Mouse (Mus musculus) hindbrain, postnatal 0 days (tissue): ENCODE measurements around the gene Ska2. TPM values are rescaled to one million over a fixed set of nuclear protein-coding genes. Genes with fewer than 3 reads are reported as not detected.
A peak's percentile ranks its signal among the peaks of the same experiment; 100 is the strongest.

Experiments used
- ATAC-seq: fragments of 200-750 bp; cut with Nextera tagmentation; 2 replicates; pipeline ENCODE4 v1.8.0; 2017; ENCODE audit warnings: mild to moderate bottlenecking, moderate TSS enrichment, moderate library complexity
- DNase-seq: peaks from one replicate; pipeline ENCODE4 v3.0.0-alpha.2; 2015; ENCODE audit warnings: low spot score
- H3K27ac ChIP-seq: fragments of 300-500 bp; sonication (generic); 2 replicates; pipeline ENCODE4 v1.5.1; 2014; ENCODE audit warnings: mild to moderate bottlenecking
- H3K27me3 ChIP-seq: fragments of 300-500 bp; sonication (generic); 2 replicates; pipeline ENCODE4 v1.6.1; 2014; ENCODE audit warnings: low read length, mixed read lengths; ENCODE audit not compliant: insufficient read depth
- H3K36me3 ChIP-seq: fragments of 300-500 bp; sonication (generic); 2 replicates; pipeline ENCODE4 v1.6.1; 2014; ENCODE audit warnings: low read length, mixed read lengths; ENCODE audit not compliant: insufficient read depth
- H3K4me1 ChIP-seq: fragments of 300-500 bp; sonication (generic); 2 replicates; pipeline ENCODE4 v1.6.1; 2014; ENCODE audit warnings: antibody characterized with exemption, low read length, mixed read lengths; ENCODE audit not compliant: insufficient read depth
- H3K4me2 ChIP-seq: fragments of 300-500 bp; sonication (generic); 2 replicates; pipeline ENCODE4 v1.6.1; 2014; ENCODE audit warnings: low read depth, mild to moderate bottlenecking, low read length, moderate library complexity, mixed read lengths
- H3K4me3 ChIP-seq: fragments of 300-500 bp; sonication (generic); 2 replicates; pipeline ENCODE4 v1.5.1; 2014; ENCODE audit warnings: low read length
- H3K9ac ChIP-seq: fragments of 300-500 bp; sonication (generic); replicated peaks from 2 replicates; pipeline ENCODE4 v1.6.1; 2014; ENCODE audit warnings: mild to moderate bottlenecking, low read length, moderate library complexity, mixed read lengths
- H3K9me3 ChIP-seq: fragments of 300-500 bp; sonication (generic); 2 replicates; pipeline ENCODE4 v1.6.1; 2016; ENCODE audit warnings: low read length, mixed read lengths
- CTCF ChIP-seq: IDR thresholded peaks from 2 replicates; pipeline ENCODE4 v1.5.1; 2016; ENCODE audit warnings: antibody characterized with exemption, control low read depth, low read depth
- WGBS: fragments of 180-500 bp; shearing (Covaris S2); extraction: QIAGEN DNeasy Blood & Tissue Kit; methylation state at CpG from one replicate; pipeline ENCODE4 v1.1.7; 2014; 5-methylcytosine and 5-hydroxymethylcytosine counted together
- polyA plus RNA-seq: library from polyadenylated mRNA; unstranded; fragments of >200 nt; fragmentation: Nextera tagmentation; extraction: Ambion mirVana; gene quantifications from 2 replicates; pipeline ENCODE4 v1.2.1, GENCODE M21; 2015
- total RNA-seq: library from RNA; depleted of rRNA; stranded (reverse); fragments of >200 nt; gene quantifications from 2 replicates; pipeline ENCODE4 v1.2.3, GENCODE M21; 2014; rRNA removed

The Ska2 gene
- total RNA-seq, result 22.8 and 27.0 TPM in 2 replicates
- polyA plus RNA-seq, result 24.5 and 26.7 TPM in 2 replicates

DNA sequence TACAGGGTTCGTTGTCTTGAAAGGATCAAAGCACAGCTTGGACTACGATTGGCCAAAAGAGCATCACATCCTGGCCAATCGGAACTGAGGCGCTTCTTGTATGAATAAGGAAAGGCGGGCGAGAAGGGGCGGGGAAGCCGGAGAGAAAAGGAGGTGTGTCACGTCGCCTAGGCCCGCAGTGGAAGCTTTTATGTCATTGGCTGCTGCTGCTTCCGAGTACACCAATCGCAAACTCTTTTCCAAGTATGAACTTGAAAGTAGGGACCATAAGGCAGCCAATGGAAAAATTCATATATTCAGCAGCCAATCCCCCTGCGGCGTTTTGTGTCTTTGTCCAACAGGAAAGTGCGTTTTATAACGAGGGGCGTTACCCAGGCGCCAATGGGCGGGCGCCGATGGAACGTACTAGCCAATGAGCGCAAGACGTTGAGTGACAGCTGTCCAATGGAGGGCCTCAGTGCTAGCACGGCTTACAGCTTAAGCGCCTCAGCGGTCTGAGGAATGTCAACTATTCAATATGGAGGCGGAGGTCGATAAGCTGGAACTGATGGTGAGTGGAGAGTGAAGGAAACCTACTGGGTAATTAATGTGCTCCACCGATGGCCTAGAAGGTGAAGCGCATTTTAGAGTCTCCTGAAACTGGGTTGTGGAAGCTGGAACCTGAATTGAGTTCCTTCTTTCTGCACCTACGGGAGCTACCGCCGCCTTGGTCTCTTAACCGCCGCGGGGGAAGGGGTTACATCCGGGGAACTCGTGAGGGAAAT is at the start of gene Ska2:
Gene Ska2 (plus strand): TSS at position 480 of the 764 bp plus-strand sequence.
- peak; percentile 100 for DNase-seq
- Histone ChIP-seq H3K4me1 (peaks cover 4% of the 10 kb centered on the region; the same call in 1 of the 2 replicates), H3K36me3 (no peaks in the 10 kb centered on the region; the same call in 1 of the 2 replicates), H3K27me3 (no peaks in the 10 kb centered on the region), H3K27ac (peak within 1 kb of the TSS; percentile 82), H3K4me2 (peak within 1 kb of the TSS; percentile 75), H3K9me3 (no peaks in the 10 kb centered on the region), H3K9ac (peak within 1 kb of the TSS; percentile 77), H3K4me3 (peak within 1 kb of the TSS; percentile 55)
- under 1% methylated on average over 40 of the region's 40 CpGs for WGBS
- peak; percentile 99 for ATAC-seq
- no peak for TF ChIP-seq CTCF

DNA sequence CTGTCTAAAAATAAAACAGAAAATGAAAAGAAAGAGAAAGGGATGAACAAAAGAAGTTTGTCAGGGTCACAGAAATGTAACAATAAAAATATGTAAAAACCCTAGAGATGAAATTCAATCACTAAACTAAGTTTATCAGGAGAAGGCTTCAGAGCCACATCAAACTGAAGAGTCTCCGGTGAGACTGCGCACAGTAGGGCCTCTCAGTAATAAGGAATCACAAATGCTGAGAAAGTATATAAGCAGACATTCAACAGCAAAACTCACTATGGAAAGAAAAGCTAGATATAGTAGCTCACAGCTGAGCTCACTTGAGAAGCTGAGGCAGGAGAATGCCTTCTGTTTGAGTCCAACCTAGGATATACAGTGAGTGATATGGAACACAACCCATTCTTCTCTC is 48.6 kb upstream of the Ska2 start:
- H3K4me1 ChIP-seq, result no peaks in the 10 kb centered on the region
- ATAC-seq, result no peak
- WGBS, result 95% methylated on average over 2 of the region's 2 CpGs
- no peak overlapping the region for H3K27ac ChIP-seq
- H3K36me3 ChIP-seq, result peaks cover 41% of the 10 kb centered on the region; the same call in 1 of the 2 replicates
- H3K4me3 ChIP-seq, result no peak overlapping the region
- no peak for DNase-seq
- no peak for TF ChIP-seq CTCF
- H3K4me2 ChIP-seq, result no peak overlapping the region
- no peaks in the 10 kb centered on the region for H3K9me3 ChIP-seq
- H3K27me3 ChIP-seq, result no peaks in the 10 kb centered on the region
- H3K9ac ChIP-seq, result no peak overlapping the region

DNA sequence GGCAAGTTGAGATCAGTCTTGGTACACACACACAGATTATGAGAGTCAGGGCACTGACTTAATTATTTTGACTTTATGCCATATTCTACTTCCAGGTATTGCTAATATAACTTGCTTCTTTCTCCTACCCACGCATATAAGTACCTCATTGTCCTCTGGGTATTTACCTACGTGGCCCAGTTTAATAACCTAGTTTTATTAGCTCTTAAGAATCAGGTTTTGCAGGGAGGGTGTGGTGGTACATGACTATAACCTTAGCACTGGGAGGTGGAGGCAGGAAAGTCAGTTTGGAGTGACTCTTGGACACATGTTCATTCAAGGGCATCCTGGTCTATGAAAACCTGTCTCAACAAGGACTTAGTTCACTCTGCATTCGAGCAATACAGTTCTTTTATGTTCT is 46.9 kb upstream of the Ska2 start:
- WGBS, result 75% methylated on average over 3 of the region's 3 CpGs
- ATAC-seq (no peak), DNase-seq (no peak)
- H3K27ac ChIP-seq, result no peak overlapping the region
- peaks cover 29% of the 10 kb centered on the region; the same call in 1 of the 2 replicates for H3K36me3 ChIP-seq
- no peaks in the 10 kb centered on the region for H3K4me1 ChIP-seq
- no peaks in the 10 kb centered on the region for H3K9me3 ChIP-seq
- H3K4me2 ChIP-seq, result no peak overlapping the region
- TF ChIP-seq CTCF, result no peak
- no peak overlapping the region for H3K4me3 ChIP-seq
- no peak overlapping the region for H3K9ac ChIP-seq
- no peaks in the 10 kb centered on the region for H3K27me3 ChIP-seq

DNA sequence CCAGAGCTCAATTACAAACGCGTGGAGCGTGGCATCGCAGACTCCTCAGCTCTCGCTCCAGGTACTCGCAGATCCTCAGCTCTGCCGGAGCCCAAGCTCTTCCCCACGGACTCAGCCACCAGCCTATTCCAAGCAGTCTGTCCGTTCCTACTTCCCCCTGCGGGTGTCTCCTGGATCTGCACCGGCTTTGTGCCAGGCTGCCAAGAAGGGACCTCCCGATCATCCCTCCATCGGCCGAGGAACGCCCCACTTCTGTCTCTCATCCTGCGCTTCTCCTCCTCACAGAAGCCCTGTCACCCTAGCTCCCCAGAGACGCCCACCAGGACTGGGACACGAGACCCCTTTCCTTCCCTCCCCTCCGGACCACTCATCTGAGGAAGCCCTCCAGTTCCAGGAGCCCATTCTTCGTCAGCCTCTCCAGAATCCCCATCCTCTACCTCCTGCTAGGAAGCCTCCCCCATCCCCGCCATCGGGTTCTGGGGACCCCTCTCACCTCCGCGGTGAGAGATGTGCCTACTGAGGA is 35.6 kb upstream of the Ska2 start:
- peak overlapping the region; percentile 79 for H3K4me2 ChIP-seq
- H3K36me3 ChIP-seq, result peaks cover 13% of the 10 kb centered on the region; the same call in 1 of the 2 replicates
- no peaks in the 10 kb centered on the region for H3K4me1 ChIP-seq
- no peaks in the 10 kb centered on the region for H3K9me3 ChIP-seq
- H3K27me3 ChIP-seq, result no peaks in the 10 kb centered on the region
- peak overlapping the region; percentile 98 for H3K27ac ChIP-seq
- H3K4me3 ChIP-seq, result peak overlapping the region; percentile 61
- WGBS, result under 1% methylated on average over 24 of the region's 24 CpGs
- peak; percentile 62 for TF ChIP-seq CTCF
- peak; percentile 76 for ATAC-seq
- DNase-seq, result peak; percentile 84
- peak overlapping the region; percentile 89 for H3K9ac ChIP-seq

DNA sequence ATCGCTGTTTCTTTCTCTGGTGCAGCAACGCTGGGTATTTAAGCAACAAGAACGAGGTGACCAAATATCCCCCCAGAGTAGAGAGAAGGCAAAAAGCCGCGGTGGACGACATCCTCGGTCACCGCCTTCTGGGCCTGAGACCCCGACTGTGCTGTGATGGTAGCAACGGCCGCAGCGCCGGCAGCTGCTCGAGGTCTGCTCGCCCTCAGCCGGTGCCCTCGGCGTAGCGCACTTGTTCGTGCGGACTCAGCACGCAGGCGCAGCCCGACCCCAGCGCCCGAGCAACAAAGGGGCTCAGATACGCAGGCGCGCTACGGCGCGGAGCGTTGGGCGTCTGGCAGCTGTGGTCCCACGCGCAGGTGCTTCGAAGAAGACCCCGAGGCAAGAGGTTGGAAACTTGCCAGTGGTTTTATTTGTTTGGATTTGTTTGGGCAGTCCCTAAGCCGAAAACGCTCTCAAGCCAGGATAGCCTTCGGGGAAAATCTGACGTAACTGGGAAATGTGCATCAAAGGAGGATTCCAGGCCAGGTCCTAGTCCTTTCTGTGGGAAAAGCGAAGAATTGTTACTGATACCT is 35.1 kb upstream of the Ska2 start, which contains the start of gene Gdpd1:
Gene Gdpd1 (minus strand): TSS at position 197 of the 575 bp plus-strand sequence.
- no peaks in the 10 kb centered on the region for H3K27me3 ChIP-seq
- H3K4me2 ChIP-seq, result peak within 1 kb of the TSS; percentile 79
- H3K4me1 ChIP-seq, result no peaks in the 10 kb centered on the region
- H3K9me3 ChIP-seq, result no peaks in the 10 kb centered on the region
- peak; percentile 98 for DNase-seq
- WGBS, result under 1% methylated on average over 43 of the region's 43 CpGs
- H3K9ac ChIP-seq, result peak within 1 kb of the TSS; percentile 89
- TF ChIP-seq CTCF, result peak; percentile 48
- peak within 1 kb of the TSS; percentile 98 for H3K27ac ChIP-seq
- peaks cover 13% of the 10 kb centered on the region; the same call in 1 of the 2 replicates for H3K36me3 ChIP-seq
- peak within 1 kb of the TSS; percentile 61 for H3K4me3 ChIP-seq
- peak; percentile 96 for ATAC-seq

DNA sequence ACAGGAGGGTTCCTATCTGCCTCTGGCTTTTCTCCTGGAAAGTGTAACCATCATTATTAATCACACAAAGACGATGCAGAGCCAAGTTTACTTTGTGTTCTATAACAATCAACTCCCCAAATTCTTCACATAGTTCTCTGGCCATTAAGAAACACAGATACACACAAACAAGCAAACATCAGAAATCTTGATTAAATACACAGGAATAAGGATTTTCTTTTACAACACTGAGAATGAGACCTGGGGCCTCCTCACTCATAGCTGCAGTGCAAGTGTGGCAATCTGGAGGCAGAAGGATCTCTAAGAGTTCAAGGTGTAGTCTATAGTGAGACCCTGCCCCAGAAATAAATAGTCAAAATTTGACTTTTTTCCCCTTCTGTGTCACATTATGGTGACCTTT is 25.3 kb upstream of the Ska2 start:
- Histone ChIP-seq H3K4me2 (no peak overlapping the region), H3K9ac (no peak overlapping the region), H3K4me3 (no peak overlapping the region), H3K9me3 (no peaks in the 10 kb centered on the region), H3K27me3 (no peaks in the 10 kb centered on the region), H3K36me3 (peaks cover 33% of the 10 kb centered on the region), H3K4me1 (peaks cover 9% of the 10 kb centered on the region), H3K27ac (no peak overlapping the region)
- TF ChIP-seq CTCF, result no peak
- ATAC-seq (no peak), DNase-seq (no peak)
- WGBS, result 64% methylated on average over 1 of the region's 1 CpGs
